Mouse (Mus musculus): ENCODE data around the gene Tmem214. TPM values are rescaled to one million over a fixed set of nuclear protein-coding genes. Genes with fewer than 3 reads are reported as not detected.

Gene Tmem214
- polyA plus RNA-seq, 1 experiment from 2014 or later: 63.3 TPM

- peaks cover 56% of the 10 kb centered on the region for H3K4me1 ChIP-seq
- H3K4me3 ChIP-seq: no peak overlapping the region
- H3K27me3 ChIP-seq (ENCODE audit: low read depth, poor library complexity, severe bottlenecking): peaks cover 12% of the 10 kb centered on the region
- H3K27ac ChIP-seq (replicated peaks): no peak overlapping the region
- H3K36me3 ChIP-seq: peaks cover 20% of the 10 kb centered on the region
- no peak for DNase-seq (ENCODE audit: low spot score)
- no peaks in the 10 kb centered on the region for H3K9me3 ChIP-seq (replicated peaks)
- WGBS: 56% methylated on average over 7 of the region's 7 CpGs
Observed at GRCm38 (mm10) chr5:30909300-30909659, 41.5 kb downstream of the Tmem214 start.

GRCm38 (mm10) chr5:30909863-30910262 lies 42.1 kb downstream of the Tmem214 start:
- Histone ChIP-seq H3K27me3 (ENCODE audit: low read depth, poor library complexity, severe bottlenecking) (peaks cover 12% of the 10 kb centered on the region), H3K4me3 (no peak overlapping the region), H3K4me1 (peaks cover 62% of the 10 kb centered on the region), H3K9me3 (replicated peaks) (no peaks in the 10 kb centered on the region), H3K27ac (replicated peaks) (no peak overlapping the region), H3K36me3 (peaks cover 14% of the 10 kb centered on the region)
- WGBS: 89% methylated on average over 7 of the region's 7 CpGs
- DNase-seq (ENCODE audit: low spot score): no peak

GRCm38 (mm10) chr5:30910481-30910880 lies 42.7 kb downstream of the Tmem214 start:
- H3K9me3 ChIP-seq (replicated peaks): no peaks in the 10 kb centered on the region
- no peak overlapping the region for H3K27ac ChIP-seq (replicated peaks)
- DNase-seq (ENCODE audit: low spot score): no peak
- peaks cover 8% of the 10 kb centered on the region for H3K36me3 ChIP-seq
- peaks cover 12% of the 10 kb centered on the region for H3K27me3 ChIP-seq (ENCODE audit: low read depth, poor library complexity, severe bottlenecking)
- no peak overlapping the region for H3K4me3 ChIP-seq
- peaks cover 63% of the 10 kb centered on the region for H3K4me1 ChIP-seq

- no peaks in the 10 kb centered on the region for H3K36me3 ChIP-seq
- H3K4me3 ChIP-seq: no peak overlapping the region
- H3K27me3 ChIP-seq (ENCODE audit: low read depth, poor library complexity, severe bottlenecking): peaks cover 12% of the 10 kb centered on the region
- H3K27ac ChIP-seq (replicated peaks): peak overlapping the region; percentile 87
- DNase-seq (ENCODE audit: low spot score): no peak
- peaks cover 62% of the 10 kb centered on the region for H3K4me1 ChIP-seq
- 71% methylated on average over 5 of the region's 5 CpGs for WGBS
- no peaks in the 10 kb centered on the region for H3K9me3 ChIP-seq (replicated peaks)
Observed at GRCm38 (mm10) chr5:30912156-30912555, 44.3 kb downstream of the Tmem214 start.

GRCm38 (mm10) chr5:30913060-30913841 lies 45.4 kb downstream of the Tmem214 start, which contains the start of gene Emilin1:
Emilin1 (plus strand) TSS chr5:30913402.
- Histone ChIP-seq H3K36me3 (peaks cover 2% of the 10 kb centered on the region; the same call in 1 of the 2 replicates), H3K4me3 (peak within 1 kb of the TSS; percentile 41), H3K27ac (replicated peaks) (peak within 1 kb of the TSS; percentile 87), H3K4me1 (peaks cover 61% of the 10 kb centered on the region), H3K9me3 (replicated peaks) (no peaks in the 10 kb centered on the region), H3K27me3 (ENCODE audit: low read depth, poor library complexity, severe bottlenecking) (peaks cover 10% of the 10 kb centered on the region)
- 32% methylated on average over 13 of the region's 13 CpGs for WGBS
- DNase-seq (ENCODE audit: low spot score): peak; percentile 67

- WGBS: 79% methylated on average over 7 of the region's 7 CpGs
- H3K4me3 ChIP-seq: peak overlapping the region; percentile 41
- H3K4me1 ChIP-seq: peaks cover 56% of the 10 kb centered on the region
- H3K27me3 ChIP-seq (ENCODE audit: low read depth, poor library complexity, severe bottlenecking): peaks cover under 1% of the 10 kb centered on the region; the same call in 1 of the 2 replicates
- no peaks in the 10 kb centered on the region for H3K9me3 ChIP-seq (replicated peaks)
- DNase-seq (ENCODE audit: low spot score): no peak
- peak overlapping the region; percentile 87 for H3K27ac ChIP-seq (replicated peaks)
- H3K36me3 ChIP-seq: peaks cover 9% of the 10 kb centered on the region
Observed at GRCm38 (mm10) chr5:30914101-30914635, 46.4 kb downstream of the Tmem214 start.

- WGBS: 85% methylated on average over 6 of the region's 6 CpGs
- Histone ChIP-seq H3K9me3 (replicated peaks) (no peaks in the 10 kb centered on the region), H3K36me3 (peaks cover 10% of the 10 kb centered on the region), H3K4me3 (peak overlapping the region; percentile 41), H3K27ac (replicated peaks) (peak overlapping the region; percentile 87), H3K4me1 (peaks cover 56% of the 10 kb centered on the region), H3K27me3 (ENCODE audit: low read depth, poor library complexity, severe bottlenecking) (peaks cover 4% of the 10 kb centered on the region; the same call in 1 of the 2 replicates)
- no peak for DNase-seq (ENCODE audit: low spot score)
Observed at GRCm38 (mm10) chr5:30914849-30915248, 47.0 kb downstream of the Tmem214 start.

- WGBS: 67% methylated on average over 9 of the region's 9 CpGs
- H3K4me1 ChIP-seq: peaks cover 59% of the 10 kb centered on the region
- H3K4me3 ChIP-seq: peak overlapping the region; percentile 41
- H3K27me3 ChIP-seq (ENCODE audit: low read depth, poor library complexity, severe bottlenecking): peaks cover 10% of the 10 kb centered on the region
- no peak for DNase-seq (ENCODE audit: low spot score)
- H3K9me3 ChIP-seq (replicated peaks): no peaks in the 10 kb centered on the region
- H3K27ac ChIP-seq (replicated peaks): peak overlapping the region; percentile 87
- H3K36me3 ChIP-seq: peaks cover 10% of the 10 kb centered on the region
Observed at GRCm38 (mm10) chr5:30915456-30915855, 47.6 kb downstream of the Tmem214 start.

- 10% methylated on average over 7 of the region's 7 CpGs for WGBS
- H3K27me3 ChIP-seq (ENCODE audit: low read depth, poor library complexity, severe bottlenecking): peaks cover 14% of the 10 kb centered on the region
- H3K4me1 ChIP-seq: peaks cover 64% of the 10 kb centered on the region
- peaks cover 10% of the 10 kb centered on the region for H3K36me3 ChIP-seq
- peak; percentile 86 for DNase-seq (ENCODE audit: low spot score)
- H3K9me3 ChIP-seq (replicated peaks): no peaks in the 10 kb centered on the region
- peak overlapping the region; percentile 41 for H3K4me3 ChIP-seq
- H3K27ac ChIP-seq (replicated peaks): peak overlapping the region; percentile 87
Observed at GRCm38 (mm10) chr5:30915974-30916433, 48.2 kb downstream of the Tmem214 start.

- DNase-seq (ENCODE audit: low spot score): no peak
- 92% methylated on average over 9 of the region's 9 CpGs for WGBS
- H3K4me1 ChIP-seq: peaks cover 73% of the 10 kb centered on the region
- no peak overlapping the region for H3K4me3 ChIP-seq
- H3K27me3 ChIP-seq (ENCODE audit: low read depth, poor library complexity, severe bottlenecking): peaks cover 14% of the 10 kb centered on the region
- peak overlapping the region; percentile 87; the same call in 1 of the 2 replicates for H3K27ac ChIP-seq (replicated peaks)
- peaks cover 10% of the 10 kb centered on the region for H3K36me3 ChIP-seq
- H3K9me3 ChIP-seq (replicated peaks): no peaks in the 10 kb centered on the region
Observed at GRCm38 (mm10) chr5:30916841-30917240, 49.0 kb downstream of the Tmem214 start.

GRCm38 (mm10) chr5:30917348-30917747 lies 49.5 kb downstream of the Tmem214 start:
- H3K36me3 ChIP-seq: peaks cover 10% of the 10 kb centered on the region
- no peak for DNase-seq (ENCODE audit: low spot score)
- 90% methylated on average over 11 of the region's 11 CpGs for WGBS
- H3K4me3 ChIP-seq: no peak overlapping the region
- H3K27me3 ChIP-seq (ENCODE audit: low read depth, poor library complexity, severe bottlenecking): peaks cover 15% of the 10 kb centered on the region
- peaks cover 74% of the 10 kb centered on the region for H3K4me1 ChIP-seq
- H3K9me3 ChIP-seq (replicated peaks): no peaks in the 10 kb centered on the region
- no peak overlapping the region for H3K27ac ChIP-seq (replicated peaks)

- peaks cover 74% of the 10 kb centered on the region for H3K4me1 ChIP-seq
Observed at GRCm38 (mm10) chr5:30917891-30918670, 50.3 kb downstream of the Tmem214 start.

More at GRCm38 (mm10) chr5:30917891-30918670, 50.3 kb downstream of the Tmem214 start:
- Histone ChIP-seq H3K27me3 (ENCODE audit: low read depth, poor library complexity, severe bottlenecking) (peaks cover 22% of the 10 kb centered on the region), H3K4me3 (0 out of 2 replicates have a peak overlapping the region, but pooled peaks have one; percentile 22), H3K9me3 (replicated peaks) (no peaks in the 10 kb centered on the region), H3K36me3 (peaks cover 10% of the 10 kb centered on the region), H3K27ac (replicated peaks) (0 out of 2 replicates have a peak overlapping the region, but pooled peaks have one; percentile 14)
- no peak for DNase-seq (ENCODE audit: low spot score)
- 85% methylated on average over 31 of the region's 31 CpGs for WGBS
